Mouse (Mus musculus) C2C12 (cell line): Measurements from ENCODE around the gene Cep95.
"Not testable (repeated sequence)": the region's sequence is repeated elsewhere in the genome, so short reads cannot be mapped to it uniquely, and the experiment has no call there.

Source experiments
- CEBPB ChIP-seq: IDR thresholded peaks from one replicate; pipeline ENCODE4 v1.6.1; 2011; ENCODE audit warnings: low read depth, mild to moderate bottlenecking, control low read depth, moderate library complexity
- CTCF ChIP-seq: IDR thresholded peaks from one replicate; pipeline ENCODE4 v1.5.1; 2011; ENCODE audit not compliant: control insufficient read depth, insufficient read depth, insufficient read length
- FOSL1 ChIP-seq: IDR thresholded peaks from one replicate; pipeline ENCODE4 v1.8.0; 2011; ENCODE audit warnings: mild to moderate bottlenecking, low read length; ENCODE audit not compliant: poor library complexity, insufficient read depth, severe bottlenecking
- MAX ChIP-seq: IDR thresholded peaks from one replicate; pipeline ENCODE4 v1.6.1; 2011; ENCODE audit warnings: mild to moderate bottlenecking, control low read depth
- MYOD1 ChIP-seq: IDR thresholded peaks from one replicate; pipeline ENCODE4 v1.6.1; 2011; ENCODE audit warnings: low read depth; ENCODE audit not compliant: control insufficient read depth, insufficient read length
- USF1 ChIP-seq: IDR thresholded peaks from one replicate; pipeline ENCODE4 v1.6.1; 2011; ENCODE audit warnings: low read depth, mild to moderate bottlenecking, control low read depth, moderate library complexity

DNA sequence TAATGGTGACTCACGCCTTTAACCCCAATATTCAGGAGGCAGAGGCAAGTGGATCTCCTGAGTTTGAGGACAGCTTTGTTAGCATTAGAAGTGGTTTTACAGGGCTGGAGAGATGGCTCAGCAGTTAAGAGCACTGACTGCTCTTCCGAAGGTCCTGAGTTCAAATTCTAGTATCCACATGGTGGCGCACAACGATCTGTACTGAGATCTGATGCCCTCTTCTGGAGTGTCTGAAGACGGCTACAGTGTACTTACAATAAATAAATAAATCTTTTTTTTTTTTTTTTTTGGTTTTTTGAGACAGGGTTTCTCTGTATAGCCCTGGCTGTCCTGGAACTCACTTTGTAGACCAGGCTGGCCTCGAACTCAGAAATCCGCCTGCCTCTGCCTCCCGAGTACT is 48.3 kb upstream of the Cep95 start:
- not testable (repeated sequence) for TF ChIP-seq CTCF, MAX, CEBPB, USF1, FOSL1, MYOD1
